Mouse (Mus musculus) intestine, embryonic 14.5 days (tissue): ENCODE data around the gene Gm10647. TPM values are rescaled to one million over a fixed set of nuclear protein-coding genes. Genes with fewer than 3 reads are reported as not detected.
"Not testable (repeated sequence)": the region's sequence is repeated elsewhere in the genome, so short reads cannot be mapped to it uniquely, and the experiment has no call there.

Experiments used
- ATAC-seq: fragments of 200-750 bp; cut with Nextera tagmentation; replicated peaks from 2 replicates; pipeline ENCODE4 v1.8.0; 2017; ENCODE audit warnings: low read depth, moderate number of reproducible peaks, moderate TSS enrichment, moderate library complexity; ENCODE audit not compliant: low FRiP score, low TSS enrichment
- DNase-seq: peaks from one replicate; pipeline ENCODE4 v3.0.0-alpha.2; 2018; ENCODE audit warnings: low spot score
- H3K27ac ChIP-seq: fragments of 300-500 bp; sonication (generic); 2 replicates; pipeline ENCODE4 v1.5.1; 2014; ENCODE audit warnings: low read depth, mild to moderate bottlenecking, control low read depth
- H3K27me3 ChIP-seq: fragments of 300-500 bp; sonication (generic); replicated peaks from 2 replicates; pipeline ENCODE4 v1.6.1; 2014; ENCODE audit warnings: low read length, control low read depth; ENCODE audit not compliant: control insufficient read depth, insufficient read depth
- H3K36me3 ChIP-seq: fragments of 300-500 bp; sonication (generic); 2 replicates; pipeline ENCODE4 v1.6.1; 2014; ENCODE audit warnings: low read length, control low read depth; ENCODE audit not compliant: control insufficient read depth, insufficient read depth
- H3K4me1 ChIP-seq: fragments of 300-500 bp; sonication (generic); replicated peaks from 2 replicates; pipeline ENCODE4 v1.6.1; 2014; ENCODE audit warnings: low read length, control low read depth, mixed read lengths; ENCODE audit not compliant: control insufficient read depth, insufficient read depth
- H3K4me2 ChIP-seq: fragments of 300-500 bp; sonication (generic); 2 replicates; pipeline ENCODE4 v1.6.1; 2014; ENCODE audit warnings: low read length
- H3K4me3 ChIP-seq: fragments of 300-500 bp; sonication (generic); 2 replicates; pipeline ENCODE4 v1.5.1; 2014; ENCODE audit warnings: low read depth, low read length, control low read depth, mixed read lengths
- H3K9ac ChIP-seq: fragments of 300-500 bp; sonication (generic); 2 replicates; pipeline ENCODE4 v1.6.1; 2014; ENCODE audit warnings: mild to moderate bottlenecking, low read length
- H3K9me3 ChIP-seq: fragments of 300-500 bp; sonication (generic); 2 replicates; pipeline ENCODE4 v1.6.1; 2016; ENCODE audit warnings: low read length, control low read depth; ENCODE audit not compliant: control insufficient read depth
- WGBS: fragments of 180-500 bp; shearing (Covaris S2); extraction: QIAGEN DNeasy Blood & Tissue Kit; methylation state at CpG from one replicate; pipeline ENCODE4 v1.1.7; 2014; 5-methylcytosine and 5-hydroxymethylcytosine counted together
- polyA plus RNA-seq: library from polyadenylated mRNA; unstranded; fragments of >200 nt; fragmentation: Nextera tagmentation; extraction: Ambion mirVana; gene quantifications from 2 replicates; pipeline ENCODE4 v1.2.1, GENCODE M21; 2014

The Gm10647 gene
- polyA plus RNA-seq, result 0.55 and 1.0 TPM in 2 replicates

DNA sequence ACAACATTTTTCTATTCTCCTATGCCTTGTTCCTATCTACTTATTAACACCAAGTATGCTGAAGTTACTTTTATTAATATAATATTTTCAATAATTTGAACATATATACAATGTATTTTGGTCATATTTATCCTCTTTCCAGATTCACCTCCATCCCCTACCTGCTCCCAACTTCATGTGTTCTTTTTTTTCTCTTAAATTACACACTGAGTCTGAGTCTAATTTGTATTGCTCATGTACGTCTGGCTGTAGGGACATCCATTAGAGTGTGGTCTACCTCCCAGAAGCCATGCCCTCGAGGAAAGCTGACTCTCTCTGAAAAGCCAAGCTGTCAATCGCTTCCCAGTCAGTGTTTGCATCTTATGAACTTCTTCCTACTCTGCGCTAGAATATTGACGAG lies at the start of gene Gm10647:
Gm10647 (plus strand) TSS at position 301 of the 400 bp plus-strand sequence.
- peak within 1 kb of the TSS; percentile 67 for H3K4me3 ChIP-seq
- DNase-seq (no peak), ATAC-seq (no peak)
- H3K4me2 ChIP-seq, result peak within 1 kb of the TSS; percentile 53
- no peaks in the 10 kb centered on the region for H3K36me3 ChIP-seq
- H3K27ac ChIP-seq, result peak within 1 kb of the TSS; percentile 92
- 79% methylated on average over 5 of the region's 5 CpGs for WGBS
- H3K9me3 ChIP-seq, result no peaks in the 10 kb centered on the region
- H3K27me3 ChIP-seq, result no peaks in the 10 kb centered on the region
- H3K4me1 ChIP-seq, result peaks cover 7% of the 10 kb centered on the region; the same call in 1 of the 2 replicates
- H3K9ac ChIP-seq, result peak within 1 kb of the TSS; percentile 73

GRCm38 (mm10) chr9:66748390-66748789 lies 48.4 kb upstream of the Gm10647 start:
- no peak overlapping the region for H3K4me2 ChIP-seq
- H3K4me1 ChIP-seq, result no peaks in the 10 kb centered on the region
- H3K36me3 ChIP-seq, result no peaks in the 10 kb centered on the region
- no peak overlapping the region for H3K9ac ChIP-seq
- ATAC-seq (no peak), DNase-seq (no peak)
- no peaks in the 10 kb centered on the region for H3K27me3 ChIP-seq
- H3K27ac ChIP-seq, result no peak overlapping the region
- 85% methylated on average over 15 of the region's 15 CpGs for WGBS
- no peaks in the 10 kb centered on the region for H3K9me3 ChIP-seq
- H3K4me3 ChIP-seq, result no peak overlapping the region

DNA sequence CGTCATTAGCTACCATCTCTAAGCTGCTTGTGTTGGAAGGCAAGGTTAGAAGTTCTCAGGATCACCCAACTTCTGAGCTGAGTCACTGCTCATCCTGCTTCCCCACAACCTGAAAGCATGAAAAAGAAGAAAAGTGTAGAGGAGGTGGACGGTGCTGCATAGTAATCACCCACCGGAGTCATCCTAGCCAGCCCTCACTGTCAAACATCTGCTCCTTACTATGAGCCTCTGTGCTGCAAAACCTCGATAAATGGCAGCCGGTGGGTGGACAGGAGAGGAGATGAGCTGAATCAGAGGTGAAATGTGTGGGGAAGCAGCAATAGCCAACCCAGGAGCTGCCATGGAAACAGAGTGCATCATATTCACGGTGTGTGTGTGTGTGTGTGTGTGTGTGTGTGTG lies 44.0 kb upstream of the Gm10647 start:
- H3K4me1 ChIP-seq, result no peaks in the 10 kb centered on the region
- no peak overlapping the region for H3K27ac ChIP-seq
- DNase-seq (no peak), ATAC-seq (no peak)
- H3K9me3 ChIP-seq, result no peaks in the 10 kb centered on the region
- H3K36me3 ChIP-seq, result no peaks in the 10 kb centered on the region
- H3K4me3 ChIP-seq, result no peak overlapping the region
- no peaks in the 10 kb centered on the region for H3K27me3 ChIP-seq
- no peak overlapping the region for H3K9ac ChIP-seq
- WGBS, result 71% methylated on average over 6 of the region's 6 CpGs
- no peak overlapping the region for H3K4me2 ChIP-seq

- no peaks in the 10 kb centered on the region for H3K4me1 ChIP-seq
- 75% methylated on average over 1 of the region's 1 CpGs for WGBS
- DNase-seq, result no peak
- no peak overlapping the region for H3K27ac ChIP-seq
- H3K27me3 ChIP-seq, result no peaks in the 10 kb centered on the region
- no peaks in the 10 kb centered on the region for H3K9me3 ChIP-seq
- no peaks in the 10 kb centered on the region for H3K36me3 ChIP-seq
- ATAC-seq, result no peak
- H3K9ac ChIP-seq, result no peak overlapping the region
- H3K4me2 ChIP-seq, result no peak overlapping the region
- no peak overlapping the region for H3K4me3 ChIP-seq
These were observed 35.8 kb upstream of the Gm10647 start for GRCm38 (mm10) chr9:66760991-66761390.

DNA sequence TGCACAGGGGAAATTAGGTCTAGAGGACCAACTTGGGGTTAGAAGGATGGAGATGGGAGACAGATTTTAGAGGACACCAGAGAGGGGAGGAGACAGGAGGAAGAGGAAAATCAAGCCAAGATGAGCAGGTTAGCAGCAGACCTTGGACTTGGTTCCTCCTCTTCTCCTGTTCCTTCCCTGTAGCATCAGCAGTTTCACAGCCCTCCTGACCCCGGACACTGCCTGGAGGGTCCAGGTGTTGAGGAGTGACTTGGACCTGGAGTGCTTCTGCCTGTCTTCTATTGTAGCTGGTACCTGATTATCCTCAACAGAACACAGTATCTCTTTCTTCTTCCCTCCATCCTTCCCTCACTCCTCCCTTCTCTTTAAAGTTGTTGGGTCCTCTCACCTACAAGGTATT lies 28.1 kb upstream of the Gm10647 start:
- no peak overlapping the region for H3K27ac ChIP-seq
- no peaks in the 10 kb centered on the region for H3K27me3 ChIP-seq
- H3K9ac ChIP-seq, result no peak overlapping the region
- no peak for ATAC-seq
- peaks cover 7% of the 10 kb centered on the region; the same call in 1 of the 2 replicates for H3K4me1 ChIP-seq
- no peak overlapping the region for H3K4me3 ChIP-seq
- H3K36me3 ChIP-seq, result no peaks in the 10 kb centered on the region
- no peaks in the 10 kb centered on the region for H3K9me3 ChIP-seq
- 76% methylated on average over 1 of the region's 1 CpGs for WGBS
- no peak for DNase-seq
- no peak overlapping the region for H3K4me2 ChIP-seq

- Histone ChIP-seq H3K9me3 (no peaks in the 10 kb centered on the region), H3K27me3 (no peaks in the 10 kb centered on the region), H3K4me3 (no peak overlapping the region), H3K9ac (no peak overlapping the region), H3K36me3 (no peaks in the 10 kb centered on the region), H3K4me2 (no peak overlapping the region), H3K4me1 (peaks cover 7% of the 10 kb centered on the region; the same call in 1 of the 2 replicates), H3K27ac (no peak overlapping the region)
- peak; percentile 85 for ATAC-seq
- WGBS, result 60% methylated on average over 3 of the region's 3 CpGs
- peak; percentile 59 for DNase-seq
These were observed 27.6 kb upstream of the Gm10647 start for GRCm38 (mm10) chr9:66769275-66769674.

DNA sequence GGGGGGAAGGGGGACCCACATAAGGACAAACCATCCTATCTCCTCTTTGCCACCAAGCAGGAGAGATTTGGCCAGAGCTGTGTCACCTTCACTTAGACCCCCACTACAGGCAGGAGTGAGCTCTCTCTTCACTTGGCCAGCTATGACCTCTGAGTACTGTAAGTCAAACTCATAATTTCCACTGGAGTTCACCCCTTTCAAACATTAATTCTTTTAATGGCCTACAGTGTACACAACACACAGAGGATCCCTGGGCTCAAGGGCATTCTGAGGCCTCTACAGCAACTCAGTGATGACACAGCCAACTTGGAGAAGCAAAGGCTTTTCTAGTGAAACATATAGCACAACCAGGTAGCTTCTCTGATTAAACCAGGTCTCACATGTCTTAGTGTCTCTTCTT lies 26.1 kb upstream of the Gm10647 start:
- Histone ChIP-seq H3K4me3 (no peak overlapping the region), H3K27ac (no peak overlapping the region), H3K4me2 (no peak overlapping the region), H3K9ac (no peak overlapping the region), H3K9me3 (no peaks in the 10 kb centered on the region), H3K27me3 (no peaks in the 10 kb centered on the region), H3K4me1 (peaks cover 7% of the 10 kb centered on the region; the same call in 1 of the 2 replicates), H3K36me3 (no peaks in the 10 kb centered on the region)
- no peak for DNase-seq
- ATAC-seq, result no peak

GRCm38 (mm10) chr9:66784552-66784951 lies 12.3 kb upstream of the Gm10647 start:
- not testable (repeated sequence) for H3K4me2 ChIP-seq, H3K9me3 ChIP-seq, H3K27ac ChIP-seq, H3K4me1 ChIP-seq, ATAC-seq, H3K36me3 ChIP-seq, H3K4me3 ChIP-seq, H3K27me3 ChIP-seq, DNase-seq, H3K9ac ChIP-seq
- whole genome bisulfite sequencing, result no CpG with 5 or more reads among the region's 3 CpGs

DNA sequence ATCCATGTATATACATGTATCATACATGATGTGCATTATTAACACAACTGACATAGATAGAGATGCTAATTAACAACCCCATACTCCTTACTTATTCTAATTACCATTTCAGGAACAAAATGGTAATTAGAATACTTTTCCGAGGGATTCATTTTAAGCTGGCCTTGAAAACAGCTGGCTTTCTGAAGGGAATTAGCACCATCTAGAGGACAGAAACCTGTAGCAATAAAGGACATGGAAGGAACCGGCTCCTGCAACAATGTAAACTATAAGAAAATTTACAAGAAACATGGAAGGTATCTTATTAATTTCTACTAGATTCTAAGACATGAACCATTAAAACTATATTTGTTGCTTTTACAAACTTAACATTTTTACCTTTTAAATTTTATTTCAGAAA lies 9.0 kb upstream of the Gm10647 start:
- 11% methylated on average over 2 of the region's 2 CpGs for WGBS
- no peak overlapping the region for H3K27ac ChIP-seq

More for the DNA sequence above, 9.0 kb upstream of the Gm10647 start:
- no peak overlapping the region for H3K4me3 ChIP-seq
- H3K4me1 ChIP-seq, result no peaks in the 10 kb centered on the region
- H3K4me2 ChIP-seq, result no peak overlapping the region
- no peaks in the 10 kb centered on the region for H3K9me3 ChIP-seq
- no peak for DNase-seq
- no peak for ATAC-seq
- no peak overlapping the region for H3K9ac ChIP-seq
- peaks cover 5% of the 10 kb centered on the region; the same call in 1 of the 2 replicates for H3K36me3 ChIP-seq
- H3K27me3 ChIP-seq, result no peaks in the 10 kb centered on the region
